In the genomic region with DNA sequence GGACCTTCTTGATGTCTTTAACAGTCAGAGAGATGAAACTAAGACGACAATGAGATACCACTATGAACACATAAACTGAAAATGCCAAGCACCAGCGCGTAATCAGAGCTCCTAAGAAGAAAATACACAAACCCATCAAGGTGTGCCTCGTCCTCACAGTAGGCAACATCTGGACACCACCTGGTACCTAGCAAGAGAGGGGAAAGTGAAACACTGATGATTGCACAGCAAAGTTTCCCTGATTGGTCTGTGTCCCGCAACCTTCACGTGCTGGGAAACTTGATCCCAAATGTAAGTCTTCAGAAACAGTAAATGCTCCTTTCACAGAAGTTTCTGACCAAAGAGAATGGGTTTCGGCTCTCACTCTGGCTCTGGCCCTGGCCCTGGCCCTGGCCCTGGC, we compare ENCODE assay signal across 21 mouse cellular contexts.
DNase-seq lines count a peak whose midpoint lies in the region; ATAC-seq lines count a peak whose summit lies in the region.
"Had no signal": no experiment of that assay in that cellular context is flagged by ENCODE, and none has a peak within 500 bp of the region (broad histone marks: within the 10 kb centered on the region; RNA-seq: fewer than 3 reads in every experiment).

No protein-coding gene starts in this region.

- no peaks in the 10 kb centered on the region for H3K36me3 ChIP-seq in intestine, embryonic 14.5 days (ENCODE audit: control insufficient read depth, insufficient read depth, low read length)
- H3K36me3 ChIP-seq in intestine, embryonic 16.5 days (ENCODE audit: control insufficient read depth, insufficient read depth, low read length): no peaks in the 10 kb centered on the region
- no peaks in the 10 kb centered on the region for H3K36me3 ChIP-seq in stomach, embryonic 15.5 days
- H3K36me3 ChIP-seq: embryonic facial prominence, embryonic 12.5 days; G1E; heart, embryonic 10.5 days; hindbrain, embryonic 10.5 days had no signal

- DNase-seq in embryo, embryonic 10.5 days (ENCODE audit: low spot score): peak; percentile 2
- no peak for DNase-seq in embryo, embryonic 9.5 days (ENCODE audit: extremely low spot score)
- no peak for DNase-seq in intestine, embryonic 14.5 days (ENCODE audit: low spot score)
- peak; percentile 54 for DNase-seq in forelimb bud, embryonic 11.5 days (ENCODE audit: low read depth, low spot score)
- DNase-seq in thymus, postnatal 14 days: no peak
- no peak for DNase-seq in kidney, adult 8-10 months
- DNase-seq: adrenal gland, adult 8-10 months; adrenal gland, postnatal 36 days; B cell, adult 2 months; cerebellum, adult 2 months; cerebellum, postnatal 10 days; gastrocnemius, postnatal 14 days had no signal

- H3K9me3 ChIP-seq in intestine, embryonic 14.5 days (ENCODE audit: control insufficient read depth, low read length): no peaks in the 10 kb centered on the region
- no peaks in the 10 kb centered on the region for H3K9me3 ChIP-seq in intestine, embryonic 16.5 days (ENCODE audit: control insufficient read depth, low read length)
- H3K9me3 ChIP-seq in stomach, embryonic 15.5 days: no peaks in the 10 kb centered on the region
- H3K9me3 ChIP-seq: embryonic facial prominence, embryonic 12.5 days; G1E; heart, embryonic 10.5 days; hindbrain, embryonic 10.5 days had no signal

- H3K27me3 ChIP-seq in intestine, embryonic 14.5 days (replicated peaks; ENCODE audit: control insufficient read depth, insufficient read depth, low read length): no peaks in the 10 kb centered on the region
- no peaks in the 10 kb centered on the region for H3K27me3 ChIP-seq in intestine, embryonic 16.5 days (replicated peaks; ENCODE audit: control insufficient read depth, insufficient read depth, low read length)
- no peaks in the 10 kb centered on the region for H3K27me3 ChIP-seq in stomach, embryonic 15.5 days (replicated peaks)
- H3K27me3 ChIP-seq: embryonic facial prominence, embryonic 12.5 days had no signal

- 0 out of 2 replicates have a peak, but pooled peaks cover 9% of the 10 kb centered on the region for H3K4me1 ChIP-seq in intestine, embryonic 14.5 days (replicated peaks; ENCODE audit: control insufficient read depth, insufficient read depth, low read length)
- H3K4me1 ChIP-seq in intestine, embryonic 16.5 days (ENCODE audit: control insufficient read depth, insufficient read depth, low read length): no peaks in the 10 kb centered on the region
- no peaks in the 10 kb centered on the region for H3K4me1 ChIP-seq in stomach, embryonic 15.5 days
- H3K4me1 ChIP-seq: heart, embryonic 10.5 days; hindbrain, embryonic 10.5 days had no signal

- peak overlapping the region; percentile 71 for H3K27ac ChIP-seq in intestine, embryonic 14.5 days (ENCODE audit: low read depth)
- no peak overlapping the region for H3K27ac ChIP-seq in intestine, embryonic 16.5 days (ENCODE audit: low read length)
- peak overlapping the region; percentile 4; the same call in 1 of the 2 replicates for H3K27ac ChIP-seq in stomach, embryonic 15.5 days
- H3K27ac ChIP-seq: embryonic facial prominence, embryonic 12.5 days; heart, embryonic 10.5 days; hindbrain, embryonic 10.5 days; hindbrain, embryonic 14.5 days had no signal

- H3K4me2 ChIP-seq in intestine, embryonic 14.5 days (ENCODE audit: low read length): no peak overlapping the region
- no peak overlapping the region for H3K4me2 ChIP-seq in intestine, embryonic 16.5 days (ENCODE audit: low read depth, low read length)
- H3K4me2 ChIP-seq in stomach, embryonic 15.5 days: no peak overlapping the region
- H3K4me2 ChIP-seq: embryonic facial prominence, embryonic 12.5 days; hindbrain, embryonic 14.5 days had no signal

- H3K9ac ChIP-seq in intestine, embryonic 14.5 days (ENCODE audit: low read length): no peak overlapping the region
- H3K9ac ChIP-seq in intestine, embryonic 16.5 days (ENCODE audit: low read depth, low read length): no peak overlapping the region
- H3K9ac ChIP-seq in stomach, embryonic 15.5 days: no peak overlapping the region
- H3K9ac ChIP-seq: embryonic facial prominence, embryonic 12.5 days; hindbrain, embryonic 14.5 days had no signal

- 77% methylated on average over 7 of the region's 7 CpGs for WGBS in intestine, embryonic 14.5 days
- WGBS in intestine, embryonic 16.5 days: 78% methylated on average over 7 of the region's 7 CpGs
- WGBS in stomach, embryonic 15.5 days: 69% methylated on average over 7 of the region's 7 CpGs

- no peak for ATAC-seq in intestine, embryonic 14.5 days (replicated peaks; ENCODE audit: low FRiP score, low TSS enrichment, low read depth)
- no peak for ATAC-seq in intestine, embryonic 16.5 days
- ATAC-seq in stomach, embryonic 15.5 days (ENCODE audit: insufficient read depth, low FRiP score, low read depth): no peak
- ATAC-seq: CD4-positive, CD25-positive, alpha-beta regulatory T cell, adult 4 months; forebrain, embryonic 16.5 days had no signal

- no peak overlapping the region for H3K4me3 ChIP-seq in intestine, embryonic 14.5 days (ENCODE audit: low read depth, low read length)
- no peak overlapping the region for H3K4me3 ChIP-seq in intestine, embryonic 16.5 days (ENCODE audit: low read length)
- H3K4me3 ChIP-seq in stomach, embryonic 15.5 days (replicated peaks): no peak overlapping the region
- H3K4me3 ChIP-seq: embryonic facial prominence, embryonic 12.5 days; heart, embryonic 10.5 days; hindbrain, embryonic 10.5 days had no signal

Comparison
In these comparisons a context has a peak if more than half of its experiments do, and no peak if none do; other contexts are left out.
1. DNase-seq: peak in embryo, embryonic 10.5 days (single experiment) and forelimb bud, embryonic 11.5 days (single experiment); none in embryo, embryonic 9.5 days (single experiment), intestine, embryonic 14.5 days (single experiment), thymus, postnatal 14 days (single experiment) and kidney, adult 8-10 months (0 of 2).